Mouse (Mus musculus): ENCODE measurements around the gene Qk. TPM values are rescaled to one million over a fixed set of nuclear protein-coding genes. Genes with fewer than 3 reads are reported as not detected.
A peak's percentile ranks its signal among the peaks of the same experiment; 100 is the strongest.

The Qk gene
- polyA plus RNA-seq, 1 experiment from 2014 or later: 44.5 TPM

DNA sequence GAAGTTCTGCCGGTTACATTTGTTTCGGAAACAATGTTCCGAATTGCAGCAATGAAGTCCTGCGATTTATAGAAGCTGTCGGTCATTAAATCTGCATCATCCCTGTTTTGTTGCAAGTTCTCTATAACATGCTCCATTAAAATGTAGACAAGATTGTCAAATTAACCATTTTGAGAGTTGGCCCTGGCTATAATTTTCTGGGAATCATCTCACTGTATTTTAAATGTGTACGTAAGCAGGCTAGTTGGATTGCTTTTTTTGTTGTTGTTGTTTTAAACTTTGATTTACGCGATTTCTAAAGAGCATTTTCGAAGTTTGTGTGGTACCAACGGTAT lies 769 bp upstream of the Qk start:
- Histone ChIP-seq H3K27me3 (ENCODE audit: insufficient read depth, poor library complexity, severe bottlenecking) (no peaks in the 10 kb centered on the region), H3K4me1 (peaks cover 21% of the 10 kb centered on the region), H3K4me3 (peak overlapping the region; percentile 93), H3K36me3 (peaks cover 7% of the 10 kb centered on the region), H3K27ac (peak overlapping the region; percentile 100), H3K9me3 (no peaks in the 10 kb centered on the region)
- WGBS: 17% methylated on average over 10 of the region's 10 CpGs
- no peak for DNase-seq (ENCODE audit: low spot score)

DNA sequence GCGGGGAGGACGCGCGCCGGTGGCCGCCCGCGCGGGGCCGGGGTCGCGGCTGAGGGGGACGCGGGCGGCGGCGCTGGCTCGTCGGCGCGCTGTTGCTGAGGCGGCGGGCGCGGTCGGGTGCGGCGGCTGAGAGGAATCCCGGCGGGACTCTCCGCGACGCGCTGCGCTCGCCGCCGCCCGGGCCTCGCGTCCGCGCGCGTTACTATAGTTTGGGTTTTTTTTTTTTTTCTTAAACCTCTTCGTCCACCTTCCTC lies 296 bp downstream of the Qk start:
- Histone ChIP-seq H3K36me3 (no peaks in the 10 kb centered on the region), H3K4me3 (peak overlapping the region; percentile 93), H3K4me1 (peaks cover 25% of the 10 kb centered on the region), H3K27me3 (ENCODE audit: insufficient read depth, poor library complexity, severe bottlenecking) (no peaks in the 10 kb centered on the region), H3K27ac (peak overlapping the region; percentile 100), H3K9me3 (no peaks in the 10 kb centered on the region)
- WGBS: 10% methylated on average over 44 of the region's 46 CpGs
- no peak for DNase-seq (ENCODE audit: low spot score)

DNA sequence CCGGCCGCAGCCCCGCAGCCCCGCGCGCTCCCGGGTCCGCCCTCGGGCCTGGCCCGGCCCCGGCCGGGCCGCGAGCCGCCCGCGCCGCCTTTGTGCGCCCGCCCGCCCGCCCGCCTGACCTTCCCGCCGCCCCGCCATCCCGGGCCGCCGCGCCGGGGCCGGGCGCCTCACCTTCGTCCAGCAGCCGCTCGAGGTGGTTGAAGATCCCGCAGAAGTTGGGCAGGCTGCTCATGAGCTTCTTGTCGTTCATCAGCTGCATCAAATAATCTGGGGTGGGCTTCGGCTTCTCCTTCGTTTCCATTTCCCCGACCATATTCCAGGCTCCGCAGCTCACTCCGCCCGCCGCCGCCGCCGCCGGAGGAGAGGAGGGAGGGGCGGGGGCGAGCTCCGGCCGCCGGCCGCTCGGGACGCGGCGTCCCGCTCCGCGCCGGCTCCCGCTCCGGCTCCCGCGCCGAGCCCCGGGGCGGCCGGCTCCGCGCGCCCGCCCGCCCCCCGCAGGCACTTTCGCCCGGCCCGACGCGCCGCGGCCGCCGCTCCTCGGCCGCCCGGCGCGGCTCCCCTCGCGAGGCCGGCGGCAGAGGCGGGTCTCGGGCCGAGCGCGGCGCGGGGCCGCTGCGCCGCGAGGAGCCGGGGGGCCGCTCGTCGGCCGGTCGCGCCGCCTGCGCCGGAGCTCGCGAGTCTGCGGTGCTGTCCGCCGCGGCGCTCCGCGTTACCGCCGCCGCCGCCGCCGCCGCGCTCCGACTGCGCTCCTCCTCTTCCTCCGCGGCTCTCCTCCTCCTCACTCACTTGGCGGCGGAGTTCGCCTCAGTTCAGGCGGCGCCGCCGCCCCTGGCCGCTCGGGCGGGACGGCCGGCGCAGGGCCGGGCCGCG lies 858 bp downstream of the Qk start:
- H3K9me3 ChIP-seq: no peaks in the 10 kb centered on the region
- peak overlapping the region; percentile 93 for H3K4me3 ChIP-seq
- WGBS: 12% methylated on average over 145 of the region's 153 CpGs
- H3K27me3 ChIP-seq (ENCODE audit: insufficient read depth, poor library complexity, severe bottlenecking): no peaks in the 10 kb centered on the region
- peak overlapping the region; percentile 100 for H3K27ac ChIP-seq
- peak; percentile 75 for DNase-seq (ENCODE audit: low spot score)
- H3K36me3 ChIP-seq: no peaks in the 10 kb centered on the region
- peaks cover 19% of the 10 kb centered on the region for H3K4me1 ChIP-seq

DNA sequence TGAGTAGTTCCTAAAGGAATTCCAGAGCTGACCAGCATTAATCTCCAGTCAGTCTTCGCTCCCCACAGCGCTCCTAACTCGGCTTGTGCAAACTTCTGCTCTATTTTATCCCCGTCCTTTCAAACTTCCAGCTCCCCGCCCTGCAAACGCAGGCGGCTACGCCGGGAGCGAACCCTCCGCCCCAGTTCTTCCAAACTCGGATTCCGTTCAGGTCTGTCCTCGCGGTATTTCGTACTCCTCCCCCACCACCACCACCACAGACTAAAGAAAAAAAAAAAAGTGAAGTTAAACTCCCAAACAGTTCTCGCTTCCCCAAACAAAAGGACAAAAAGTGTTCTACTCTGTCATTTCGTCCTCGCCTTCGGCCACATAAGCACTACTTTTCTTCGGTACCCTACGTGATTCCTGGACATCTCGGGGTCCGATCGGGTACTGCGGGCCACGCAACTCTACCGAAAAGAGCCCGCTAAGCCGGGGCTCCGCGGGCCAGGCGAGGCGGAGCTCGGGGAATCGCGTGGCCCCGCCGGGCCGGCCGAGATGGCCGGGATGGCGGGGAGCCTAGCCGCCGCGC lies 1.6 kb downstream of the Qk start:
- Histone ChIP-seq H3K4me3 (peak overlapping the region; percentile 93), H3K36me3 (no peaks in the 10 kb centered on the region), H3K9me3 (no peaks in the 10 kb centered on the region), H3K4me1 (peaks cover 15% of the 10 kb centered on the region; the same call in 1 of the 2 replicates), H3K27ac (peak overlapping the region; percentile 100), H3K27me3 (ENCODE audit: insufficient read depth, poor library complexity, severe bottlenecking) (no peaks in the 10 kb centered on the region)
- under 1% methylated on average over 46 of the region's 46 CpGs for WGBS
- peak; percentile 76 for DNase-seq (ENCODE audit: low spot score)

DNA sequence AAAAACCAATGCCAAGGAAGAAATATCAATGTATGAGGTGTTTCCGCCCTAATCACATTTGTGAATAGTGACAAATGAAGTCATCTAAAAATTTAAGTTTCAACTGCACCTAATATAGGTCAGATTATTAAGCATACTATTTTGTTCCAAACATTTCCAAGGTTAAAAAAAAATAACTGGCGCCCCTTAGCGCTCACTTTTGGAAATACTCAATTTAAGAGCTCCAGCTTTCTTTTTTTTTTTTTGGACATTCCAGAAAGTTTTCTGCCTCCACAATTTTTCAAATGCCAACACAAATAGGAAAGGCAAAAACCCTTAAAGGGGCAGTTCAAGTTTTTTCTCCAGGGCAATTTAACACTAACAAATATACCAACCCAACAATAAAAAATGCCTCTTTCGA lies 2.5 kb downstream of the Qk start:
- H3K27ac ChIP-seq: peak overlapping the region; percentile 100
- WGBS: 6% methylated on average over 4 of the region's 4 CpGs
- DNase-seq (ENCODE audit: low spot score): no peak

DNA sequence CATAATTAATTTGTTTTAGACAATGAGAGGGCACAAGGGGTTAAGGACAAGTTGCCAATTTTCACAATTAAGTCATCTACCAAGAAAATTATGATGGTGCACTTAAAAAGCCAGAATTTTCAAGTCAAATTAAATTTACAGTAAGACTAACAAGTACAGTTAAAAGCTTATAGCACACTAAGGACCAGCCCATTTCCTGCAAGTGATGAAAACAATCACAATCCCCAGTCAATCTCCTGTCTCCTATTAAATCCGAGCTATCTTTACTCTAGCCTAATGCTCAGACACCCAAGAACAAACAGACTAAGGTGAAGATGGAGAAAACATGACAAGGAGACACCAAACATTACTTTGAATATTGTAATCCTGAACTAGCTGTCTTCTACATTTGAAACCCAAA lies 3.2 kb downstream of the Qk start:
- Histone ChIP-seq H3K9me3 (no peaks in the 10 kb centered on the region), H3K36me3 (no peaks in the 10 kb centered on the region), H3K4me3 (peak overlapping the region; percentile 93), H3K27me3 (ENCODE audit: insufficient read depth, poor library complexity, severe bottlenecking) (no peaks in the 10 kb centered on the region), H3K4me1 (peaks cover 7% of the 10 kb centered on the region; the same call in 1 of the 2 replicates), H3K27ac (peak overlapping the region; percentile 100)
- DNase-seq (ENCODE audit: low spot score): no peak
- WGBS: 2% methylated on average over 1 of the region's 1 CpGs

More for the DNA sequence above, 2.5 kb downstream of the Qk start:
- no peaks in the 10 kb centered on the region for H3K27me3 ChIP-seq (ENCODE audit: insufficient read depth, poor library complexity, severe bottlenecking)
- no peaks in the 10 kb centered on the region for H3K9me3 ChIP-seq
- no peaks in the 10 kb centered on the region for H3K36me3 ChIP-seq
- H3K4me1 ChIP-seq: peaks cover 15% of the 10 kb centered on the region; the same call in 1 of the 2 replicates
- peak overlapping the region; percentile 93 for H3K4me3 ChIP-seq

DNA sequence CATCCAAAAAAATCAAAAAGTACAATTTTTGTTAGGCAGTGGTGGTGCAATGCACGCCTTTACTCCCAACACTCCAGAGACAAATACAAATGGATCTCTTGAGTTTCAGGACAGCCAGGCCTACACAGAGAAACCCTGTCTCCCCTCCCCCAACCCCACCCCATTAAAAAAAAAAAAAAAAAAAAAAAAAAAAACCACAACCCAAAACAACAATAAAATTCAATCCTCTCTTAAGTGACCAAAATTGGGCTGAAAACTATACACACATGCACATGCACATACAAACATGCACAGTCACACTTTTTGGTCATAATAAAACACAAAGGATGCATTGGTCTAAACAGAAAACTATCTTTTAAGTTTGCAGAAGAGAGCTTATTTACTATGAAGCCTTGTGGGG lies 9.6 kb downstream of the Qk start:
- 35% methylated on average over 1 of the region's 1 CpGs for WGBS
- DNase-seq (ENCODE audit: low spot score): no peak
- H3K27me3 ChIP-seq (ENCODE audit: insufficient read depth, poor library complexity, severe bottlenecking): no peaks in the 10 kb centered on the region
- peaks cover 13% of the 10 kb centered on the region; the same call in 1 of the 2 replicates for H3K4me1 ChIP-seq
- no peaks in the 10 kb centered on the region for H3K9me3 ChIP-seq
- peak overlapping the region; percentile 93 for H3K4me3 ChIP-seq
- H3K27ac ChIP-seq: no peak overlapping the region
- no peaks in the 10 kb centered on the region for H3K36me3 ChIP-seq

DNA sequence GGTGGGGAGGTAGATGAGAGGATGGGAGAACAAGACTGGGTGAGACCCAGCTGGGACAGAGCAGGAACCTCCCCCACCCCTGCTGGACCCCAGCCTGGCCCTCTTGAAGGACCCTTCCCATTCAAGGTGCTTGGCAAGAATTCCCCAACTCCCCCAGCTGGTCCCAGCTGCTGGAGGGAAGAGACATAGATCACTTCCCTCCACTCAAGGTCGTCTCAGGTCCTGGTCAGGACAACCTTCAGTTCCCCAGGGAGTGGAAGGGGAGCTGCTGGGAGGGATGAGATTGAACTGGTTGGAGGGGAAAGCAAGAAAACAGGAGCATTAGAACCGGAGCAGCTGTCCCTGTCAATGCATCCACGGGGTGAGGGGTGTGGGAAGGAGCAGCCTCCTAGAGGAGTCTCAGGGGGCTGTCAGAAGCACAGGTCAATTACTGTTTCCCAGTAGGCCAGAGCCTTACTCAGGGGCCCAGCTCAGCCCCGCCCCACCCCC lies 10.5 kb downstream of the Qk start:
- peak overlapping the region; percentile 72 for H3K27ac ChIP-seq
- H3K36me3 ChIP-seq: no peaks in the 10 kb centered on the region
- no peak for DNase-seq (ENCODE audit: low spot score)
- H3K9me3 ChIP-seq: no peaks in the 10 kb centered on the region
- 36% methylated on average over 4 of the region's 4 CpGs for WGBS
- H3K27me3 ChIP-seq (ENCODE audit: insufficient read depth, poor library complexity, severe bottlenecking): no peaks in the 10 kb centered on the region
- peak overlapping the region; percentile 46 for H3K4me3 ChIP-seq
- H3K4me1 ChIP-seq: peaks cover 12% of the 10 kb centered on the region; the same call in 1 of the 2 replicates

DNA sequence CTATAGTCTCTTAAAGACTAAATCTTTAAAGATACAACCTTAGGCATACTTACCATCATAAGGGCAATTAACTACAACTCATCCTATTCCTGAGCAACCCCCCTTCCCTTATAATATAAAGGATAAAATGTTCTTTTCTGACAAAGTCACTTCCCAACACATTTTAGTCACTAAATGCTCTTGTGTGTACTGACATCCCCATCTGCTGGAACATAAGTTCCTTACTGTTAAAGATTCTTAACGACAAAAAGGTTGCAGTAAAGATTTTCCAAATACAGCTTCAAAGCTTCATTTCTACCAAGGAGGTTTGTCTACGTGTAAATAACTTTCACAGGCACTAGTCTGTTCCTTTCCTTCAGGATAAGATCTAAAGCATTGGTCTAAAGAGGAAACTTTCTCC lies 13.2 kb downstream of the Qk start:
- Histone ChIP-seq H3K9me3 (no peaks in the 10 kb centered on the region), H3K27ac (no peak overlapping the region), H3K36me3 (no peaks in the 10 kb centered on the region), H3K4me3 (0 out of 2 replicates have a peak overlapping the region, but pooled peaks have one; percentile 15), H3K27me3 (ENCODE audit: insufficient read depth, poor library complexity, severe bottlenecking) (no peaks in the 10 kb centered on the region), H3K4me1 (peaks cover 14% of the 10 kb centered on the region; the same call in 1 of the 2 replicates)
- no peak for DNase-seq (ENCODE audit: low spot score)
- WGBS: 54% methylated on average over 2 of the region's 2 CpGs

DNA sequence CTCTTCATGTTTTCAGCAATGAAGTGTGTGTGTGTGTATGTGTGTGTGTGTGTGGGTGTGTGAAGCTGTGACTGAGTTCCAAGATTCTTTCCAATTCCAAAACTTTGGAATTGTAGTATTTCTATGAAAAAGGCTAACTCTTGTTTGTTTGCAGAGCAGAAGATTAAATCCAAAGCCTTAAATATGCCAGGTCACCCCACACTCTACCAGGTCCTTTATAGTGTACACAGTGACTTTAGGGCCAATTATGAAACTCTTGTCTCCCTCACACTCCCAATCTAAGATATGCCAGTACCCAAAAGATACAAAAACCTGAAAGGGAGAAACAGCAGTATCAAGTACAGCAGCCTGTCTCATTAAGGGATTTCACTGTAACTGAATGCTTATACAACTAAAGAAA lies 15.7 kb downstream of the Qk start:
- Histone ChIP-seq H3K4me1 (peaks cover 7% of the 10 kb centered on the region; the same call in 1 of the 2 replicates), H3K4me3 (no peak overlapping the region), H3K36me3 (no peaks in the 10 kb centered on the region), H3K9me3 (no peaks in the 10 kb centered on the region), H3K27ac (no peak overlapping the region), H3K27me3 (ENCODE audit: insufficient read depth, poor library complexity, severe bottlenecking) (no peaks in the 10 kb centered on the region)
- DNase-seq (ENCODE audit: low spot score): no peak

DNA sequence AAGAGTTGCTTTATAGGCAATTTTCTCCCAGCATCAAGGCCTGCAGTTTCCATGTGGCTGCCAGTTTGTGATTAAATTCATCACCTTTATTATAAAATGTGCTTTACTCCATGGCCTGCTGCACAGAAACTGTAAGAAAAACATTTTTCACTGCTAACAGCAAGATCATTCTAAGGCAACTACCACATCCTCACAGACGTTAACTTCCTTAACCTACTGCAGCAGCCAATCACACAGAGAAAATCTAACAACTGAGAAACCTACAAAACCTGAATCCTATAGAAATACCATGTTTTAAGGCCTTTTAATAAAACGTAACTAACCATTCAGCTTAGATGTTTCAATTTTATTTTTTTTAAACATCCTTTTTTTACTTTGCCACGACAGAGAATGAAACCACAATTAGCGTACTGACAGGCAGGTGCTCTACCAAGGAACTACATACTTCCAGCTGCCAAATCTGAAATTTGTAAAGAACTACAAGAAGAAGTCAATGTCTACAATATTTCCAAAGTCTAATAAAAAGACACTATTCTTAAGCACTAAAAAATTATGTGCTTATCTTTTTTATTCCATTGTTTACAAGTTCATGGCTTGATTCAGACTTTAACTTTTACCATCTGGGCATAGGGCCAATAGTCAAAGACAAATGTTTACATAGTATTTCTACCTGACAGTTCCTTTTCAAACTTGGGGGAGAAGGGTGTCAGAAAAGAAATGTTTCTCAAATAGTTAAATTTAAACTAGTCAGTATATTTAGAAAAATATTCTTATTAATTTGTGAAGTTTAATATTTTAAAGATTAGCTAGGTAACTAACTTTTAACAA lies 18.5 kb downstream of the Qk start:
- Histone ChIP-seq H3K27ac (no peak overlapping the region), H3K9me3 (no peaks in the 10 kb centered on the region), H3K4me3 (no peak overlapping the region), H3K4me1 (peaks cover 14% of the 10 kb centered on the region), H3K36me3 (no peaks in the 10 kb centered on the region), H3K27me3 (ENCODE audit: insufficient read depth, poor library complexity, severe bottlenecking) (no peaks in the 10 kb centered on the region)
- no peak for DNase-seq (ENCODE audit: low spot score)
- 65% methylated on average over 4 of the region's 4 CpGs for WGBS

DNA sequence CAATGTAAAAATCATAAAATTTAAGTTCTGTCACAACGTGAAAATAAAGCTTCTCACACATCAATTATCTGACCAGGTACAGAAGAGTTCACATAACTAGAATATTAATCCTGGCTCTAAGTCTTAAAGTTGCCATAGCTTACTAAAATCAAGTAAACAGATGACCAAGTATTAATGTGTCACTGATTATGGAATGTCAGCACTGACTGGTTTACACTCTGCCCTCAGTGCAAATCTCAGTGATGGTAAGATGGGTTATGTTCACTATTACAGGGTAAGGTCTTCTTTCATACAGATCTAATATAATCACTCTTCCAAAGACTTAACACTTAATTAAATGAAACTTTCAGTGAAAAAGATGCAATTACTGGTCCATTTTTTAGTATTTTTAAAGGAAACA lies 20.3 kb downstream of the Qk start:
- 75% methylated on average over 1 of the region's 1 CpGs for WGBS

DNA sequence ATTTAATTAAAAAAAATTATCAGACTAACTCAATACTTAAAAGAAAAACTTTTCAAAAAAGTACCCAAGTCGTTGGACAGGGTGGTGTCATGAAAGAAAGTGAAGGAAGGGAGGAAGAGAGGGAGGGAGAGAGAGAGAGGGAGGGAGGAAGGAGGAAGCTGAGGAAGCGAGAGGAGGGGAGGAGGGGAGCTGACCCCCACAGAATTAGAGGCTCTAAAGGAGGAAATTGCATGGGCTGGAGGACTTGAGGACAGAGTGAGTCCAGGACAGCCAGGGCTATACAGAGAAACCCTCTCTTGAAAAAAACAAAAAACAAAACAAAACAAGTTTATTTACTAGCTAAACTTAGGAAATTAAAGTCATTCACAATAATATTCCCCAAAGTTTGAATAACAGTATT lies 27.1 kb downstream of the Qk start:
- H3K4me3 ChIP-seq: no peak overlapping the region
- 54% methylated on average over 2 of the region's 2 CpGs for WGBS
- H3K9me3 ChIP-seq: no peaks in the 10 kb centered on the region
- H3K27me3 ChIP-seq (ENCODE audit: insufficient read depth, poor library complexity, severe bottlenecking): no peaks in the 10 kb centered on the region
- H3K36me3 ChIP-seq: no peaks in the 10 kb centered on the region
- H3K4me1 ChIP-seq: peaks cover 11% of the 10 kb centered on the region; the same call in 1 of the 2 replicates
- no peak for DNase-seq (ENCODE audit: low spot score)
- no peak overlapping the region for H3K27ac ChIP-seq

More for the DNA sequence above, 20.3 kb downstream of the Qk start:
- Histone ChIP-seq H3K27ac (no peak overlapping the region), H3K4me3 (no peak overlapping the region), H3K36me3 (no peaks in the 10 kb centered on the region), H3K9me3 (no peaks in the 10 kb centered on the region), H3K4me1 (peaks cover 13% of the 10 kb centered on the region), H3K27me3 (ENCODE audit: insufficient read depth, poor library complexity, severe bottlenecking) (no peaks in the 10 kb centered on the region)
- no peak for DNase-seq (ENCODE audit: low spot score)

All from heart, embryonic 10.5 days (tissue).